Mouse (Mus musculus) midbrain, embryonic 11.5 days (tissue): ENCODE measurements around the gene Poc1a. TPM values are rescaled to one million over a fixed set of nuclear protein-coding genes. Genes with fewer than 3 reads are reported as not detected.

Experiments
- ATAC-seq: fragments of 200-750 bp; cut with Nextera tagmentation; 2 replicates; pipeline ENCODE4 v1.8.0; 2017; ENCODE audit warnings: moderate TSS enrichment, moderate library complexity; ENCODE audit not compliant: low FRiP score
- DNase-seq: peaks from one replicate; pipeline ENCODE4 v3.0.0; 2015; ENCODE audit warnings: low spot score; ENCODE audit errors: missing footprints
- H3K27ac ChIP-seq: fragments of 300-500 bp; sonication (generic); 2 replicates; pipeline ENCODE4 v1.5.1; 2014; ENCODE audit warnings: low read depth, low read length
- H3K27me3 ChIP-seq: fragments of 300-500 bp; sonication (generic); 2 replicates; pipeline ENCODE4 v1.6.1; 2014; ENCODE audit warnings: mild to moderate bottlenecking, low read length, moderate library complexity, mixed read lengths; ENCODE audit not compliant: control insufficient read depth, insufficient read depth
- H3K36me3 ChIP-seq: fragments of 300-500 bp; sonication (generic); 2 replicates; pipeline ENCODE4 v1.6.1; 2014; ENCODE audit warnings: mild to moderate bottlenecking, low read length, moderate library complexity, mixed read lengths; ENCODE audit not compliant: control insufficient read depth, insufficient read depth
- H3K4me1 ChIP-seq: fragments of 300-500 bp; sonication (generic); 2 replicates; pipeline ENCODE4 v1.6.1; 2014; ENCODE audit warnings: low read length; ENCODE audit not compliant: control insufficient read depth, insufficient read depth
- H3K4me2 ChIP-seq: fragments of 300-500 bp; sonication (generic); 2 replicates; pipeline ENCODE4 v1.6.1; 2014; ENCODE audit warnings: mild to moderate bottlenecking, moderate library complexity
- H3K4me3 ChIP-seq: fragments of 300-500 bp; sonication (generic); 2 replicates; pipeline ENCODE4 v1.5.1; 2014; ENCODE audit warnings: low read depth, low read length
- H3K9ac ChIP-seq: fragments of 300-500 bp; sonication (generic); 2 replicates; pipeline ENCODE4 v1.6.1; 2014; ENCODE audit warnings: low read length
- H3K9me3 ChIP-seq: fragments of 300-500 bp; sonication (generic); 2 replicates; pipeline ENCODE4 v1.6.1; 2016; ENCODE audit warnings: low read length; ENCODE audit not compliant: control insufficient read depth
- WGBS: fragments of 180-500 bp; shearing (Covaris S2); extraction: QIAGEN DNeasy Blood & Tissue Kit; methylation state at CpG from one replicate; pipeline ENCODE4 v1.1.7; 2014; 5-methylcytosine and 5-hydroxymethylcytosine counted together
- polyA plus RNA-seq: library from polyadenylated mRNA; unstranded; fragments of >200 nt; fragmentation: Nextera tagmentation; extraction: Ambion mirVana; gene quantifications from 2 replicates; pipeline ENCODE4 v1.2.1, GENCODE M21; 2014

Gene Poc1a
- polyA plus RNA-seq, 1 experiment from 2014 or later: 29.4 TPM

- Histone ChIP-seq H3K4me2 (no peak overlapping the region), H3K27me3 (no peaks in the 10 kb centered on the region), H3K9ac (no peak overlapping the region), H3K4me3 (no peak overlapping the region), H3K4me1 (peaks cover 6% of the 10 kb centered on the region), H3K27ac (no peak overlapping the region), H3K9me3 (no peaks in the 10 kb centered on the region), H3K36me3 (no peaks in the 10 kb centered on the region)
- 82% methylated on average over 3 of the region's 3 CpGs for WGBS
- ATAC-seq: no peak
- no peak for DNase-seq
Measured at GRCm38 (mm10) chr9:106332746-106333145, 51.9 kb downstream of the Poc1a start.

GRCm38 (mm10) chr9:106337620-106338019 is 56.8 kb downstream of the Poc1a start:
- 80% methylated on average over 9 of the region's 9 CpGs for WGBS
- ATAC-seq: no peak
- Histone ChIP-seq H3K4me3 (no peak overlapping the region), H3K4me1 (peaks cover 34% of the 10 kb centered on the region), H3K27me3 (no peaks in the 10 kb centered on the region), H3K9me3 (no peaks in the 10 kb centered on the region), H3K36me3 (no peaks in the 10 kb centered on the region), H3K9ac (peak overlapping the region; percentile 1; the same call in 1 of the 2 replicates), H3K4me2 (no peak overlapping the region), H3K27ac (peak overlapping the region; percentile 64; the same call in 1 of the 2 replicates)
- no peak for DNase-seq

GRCm38 (mm10) chr9:106338462-106339172 is 57.8 kb downstream of the Poc1a start:
- WGBS: 9% methylated on average over 10 of the region's 10 CpGs
- H3K9ac ChIP-seq: peak overlapping the region; percentile 24
- no peaks in the 10 kb centered on the region for H3K36me3 ChIP-seq
- ATAC-seq (peak; percentile 77), DNase-seq (peak; percentile 94)
- H3K27me3 ChIP-seq: no peaks in the 10 kb centered on the region
- no peak overlapping the region for H3K4me3 ChIP-seq
- peaks cover 34% of the 10 kb centered on the region for H3K4me1 ChIP-seq
- no peaks in the 10 kb centered on the region for H3K9me3 ChIP-seq
- H3K4me2 ChIP-seq: no peak overlapping the region
- peak overlapping the region; percentile 64 for H3K27ac ChIP-seq

GRCm38 (mm10) chr9:106339173-106339558 is 58.3 kb downstream of the Poc1a start:
- 51% methylated on average over 6 of the region's 6 CpGs for WGBS
- Histone ChIP-seq H3K27me3 (no peaks in the 10 kb centered on the region), H3K4me1 (peaks cover 34% of the 10 kb centered on the region), H3K4me3 (no peak overlapping the region), H3K9ac (0 out of 2 replicates have a peak overlapping the region, but pooled peaks have one; percentile 24), H3K36me3 (no peaks in the 10 kb centered on the region), H3K27ac (peak overlapping the region; percentile 64), H3K9me3 (no peaks in the 10 kb centered on the region), H3K4me2 (no peak overlapping the region)
- DNase-seq (no peak), ATAC-seq (peak; percentile 57)

- ATAC-seq (no peak), DNase-seq (no peak)
- no peaks in the 10 kb centered on the region for H3K27me3 ChIP-seq
- no peak overlapping the region for H3K27ac ChIP-seq
- H3K4me2 ChIP-seq: no peak overlapping the region
- no peaks in the 10 kb centered on the region for H3K9me3 ChIP-seq
- no peaks in the 10 kb centered on the region for H3K36me3 ChIP-seq
- 85% methylated on average over 4 of the region's 4 CpGs for WGBS
- H3K4me1 ChIP-seq: peaks cover 35% of the 10 kb centered on the region
- no peak overlapping the region for H3K9ac ChIP-seq
- H3K4me3 ChIP-seq: no peak overlapping the region
Measured at GRCm38 (mm10) chr9:106339730-106340129, 58.9 kb downstream of the Poc1a start.

- ATAC-seq (no peak), DNase-seq (no peak)
- 52% methylated on average over 13 of the region's 13 CpGs for WGBS
- H3K4me2 ChIP-seq: no peak overlapping the region
- H3K9me3 ChIP-seq: no peaks in the 10 kb centered on the region
- no peaks in the 10 kb centered on the region for H3K36me3 ChIP-seq
- H3K27ac ChIP-seq: peak overlapping the region; percentile 20; the same call in 1 of the 2 replicates
- peaks cover 44% of the 10 kb centered on the region for H3K4me1 ChIP-seq
- H3K9ac ChIP-seq: peak overlapping the region; percentile 25; the same call in 1 of the 2 replicates
- H3K4me3 ChIP-seq: no peak overlapping the region
- H3K27me3 ChIP-seq: no peaks in the 10 kb centered on the region
Measured at GRCm38 (mm10) chr9:106340501-106341312, 59.8 kb downstream of the Poc1a start.

- Histone ChIP-seq H3K36me3 (no peaks in the 10 kb centered on the region), H3K4me1 (peaks cover 44% of the 10 kb centered on the region), H3K9ac (no peak overlapping the region), H3K9me3 (no peaks in the 10 kb centered on the region), H3K4me3 (no peak overlapping the region), H3K27me3 (no peaks in the 10 kb centered on the region), H3K4me2 (no peak overlapping the region), H3K27ac (no peak overlapping the region)
- no peak for ATAC-seq
- 75% methylated on average over 3 of the region's 3 CpGs for WGBS
- DNase-seq: no peak
Measured at GRCm38 (mm10) chr9:106341313-106341686, 60.4 kb downstream of the Poc1a start.

GRCm38 (mm10) chr9:106342573-106342972 is 61.7 kb downstream of the Poc1a start:
- Histone ChIP-seq H3K4me1 (peaks cover 40% of the 10 kb centered on the region), H3K27ac (no peak overlapping the region), H3K27me3 (no peaks in the 10 kb centered on the region), H3K4me2 (no peak overlapping the region), H3K4me3 (no peak overlapping the region), H3K9me3 (no peaks in the 10 kb centered on the region), H3K9ac (no peak overlapping the region), H3K36me3 (no peaks in the 10 kb centered on the region)
- no peak for ATAC-seq
- DNase-seq: no peak
- 87% methylated on average over 9 of the region's 9 CpGs for WGBS

- Histone ChIP-seq H3K27me3 (no peaks in the 10 kb centered on the region), H3K4me1 (peaks cover 16% of the 10 kb centered on the region), H3K27ac (no peak overlapping the region), H3K9ac (peak overlapping the region; percentile 44), H3K4me3 (no peak overlapping the region), H3K9me3 (no peaks in the 10 kb centered on the region), H3K4me2 (peak overlapping the region; percentile 13; the same call in 1 of the 2 replicates), H3K36me3 (no peaks in the 10 kb centered on the region)
- DNase-seq (peak; percentile 90), ATAC-seq (peak; percentile 27; the same call in 1 of the 2 replicates)
- 12% methylated on average over 6 of the region's 6 CpGs for WGBS
Measured at GRCm38 (mm10) chr9:106345167-106345566, 64.3 kb downstream of the Poc1a start.
